In genomic region chr13:23431351-23431771, GRCm38 (mm10) we compare ENCODE assay signal across 8 mouse cellular contexts. TPM values are rescaled to one million over a fixed set of nuclear protein-coding genes. Genes with fewer than 3 reads are reported as not detected.
A peak's percentile ranks its signal among the peaks of the same experiment; 100 is the strongest.
DNase-seq lines count a peak whose midpoint lies in the region; ATAC-seq and TF ChIP-seq lines count a peak whose summit lies in the region.

No protein-coding gene starts in this region.

- intact Hi-C loops in heart, postnatal 14 days (cut with DNase I): loop anchor here (2.0 to 10.0 kb wide), 5 partner anchors 93 to 1717 kb away; partner anchors contain the start of genes Hist1h2ac, Hist1h2ai, Hist1h2bc and Hist1h2bl

- peak overlapping the region; percentile 83 for H3K27ac ChIP-seq in forebrain, embryonic 14.5 days (ENCODE audit: low read depth, low read length)
- peak overlapping the region; percentile 80 for H3K27ac ChIP-seq in neural tube, embryonic 14.5 days (ENCODE audit: low read depth, low read length)

- no peaks in the 10 kb centered on the region for H3K27me3 ChIP-seq in forebrain, embryonic 14.5 days (replicated peaks; ENCODE audit: control insufficient read depth, insufficient read depth, low read length)
- no peaks in the 10 kb centered on the region for H3K27me3 ChIP-seq in neural tube, embryonic 14.5 days (ENCODE audit: control insufficient read depth, insufficient read depth, low read length)

- no peaks in the 10 kb centered on the region for H3K9me3 ChIP-seq in forebrain, embryonic 14.5 days (replicated peaks; ENCODE audit: control insufficient read depth, low read length)
- no peaks in the 10 kb centered on the region for H3K9me3 ChIP-seq in neural tube, embryonic 14.5 days (ENCODE audit: control insufficient read depth, low read length)

- peak; percentile 83 for ATAC-seq in forebrain, embryonic 14.5 days
- peak; percentile 87 for ATAC-seq in neural tube, embryonic 14.5 days (ENCODE audit: low read depth)

- peak overlapping the region; percentile 65; the same call in 1 of the 2 replicates for H3K9ac ChIP-seq in forebrain, embryonic 14.5 days (ENCODE audit: low read length)
- H3K9ac ChIP-seq in neural tube, embryonic 14.5 days (replicated peaks; ENCODE audit: low read depth, low read length): peak overlapping the region; percentile 17; the same call in 1 of the 2 replicates

- H3K4me3 ChIP-seq in forebrain, embryonic 14.5 days (ENCODE audit: low read depth, low read length): peak overlapping the region; percentile 42
- H3K4me3 ChIP-seq in lung, adult 2 months (replicated peaks; ENCODE audit: extremely low read depth, low read depth, low read length): peak overlapping the region; percentile 65
- H3K4me3 ChIP-seq in neural tube, embryonic 14.5 days (ENCODE audit: low read depth, low read length): peak overlapping the region; percentile 45

- H3K36me3 ChIP-seq in forebrain, embryonic 14.5 days (ENCODE audit: control insufficient read depth, insufficient read depth, low read length): no peaks in the 10 kb centered on the region
- H3K36me3 ChIP-seq in neural tube, embryonic 14.5 days (ENCODE audit: control insufficient read depth, insufficient read depth, low read length): no peaks in the 10 kb centered on the region

- H3K4me1 ChIP-seq in forebrain, embryonic 14.5 days (ENCODE audit: control insufficient read depth, insufficient read depth, low read length): peaks cover 4% of the 10 kb centered on the region; the same call in 1 of the 2 replicates
- peaks cover 5% of the 10 kb centered on the region; the same call in 1 of the 2 replicates for H3K4me1 ChIP-seq in lung, adult 2 months (ENCODE audit: control insufficient read depth, insufficient read depth, low read length)
- 0 out of 2 replicates have a peak, but pooled peaks cover 3% of the 10 kb centered on the region for H3K4me1 ChIP-seq in neural tube, embryonic 14.5 days (ENCODE audit: control insufficient read depth, insufficient read depth, low read length)

- 0% methylated on average over 15 of the region's 15 CpGs for WGBS in forebrain, embryonic 14.5 days
- under 1% methylated on average over 15 of the region's 15 CpGs for WGBS in lung, adult 2 months
- WGBS in neural tube, embryonic 14.5 days: under 1% methylated on average over 15 of the region's 15 CpGs

- TF ChIP-seq POLR2A in lung, adult 2 months (IDR thresholded peaks at IDR 0.05; ENCODE audit: borderline replicate concordance, extremely low read depth, low read depth, low read length): no peak

- no peak for TF ChIP-seq CTCF in lung, adult 2 months (IDR thresholded peaks at IDR 0.05; ENCODE audit: insufficient read depth, low read length)

- DNase-seq in ES-CJ7 (ENCODE audit: low read depth, low spot score): peak; percentile 94
- DNase-seq in cerebellum, adult 11 months: peak; percentile 73
- peak; percentile 94 for DNase-seq in forebrain, embryonic 14.5 days (ENCODE audit: low spot score)
- DNase-seq in heart, postnatal 14 days: peak; percentile 79 to 81
- peak; percentile 88 for DNase-seq in layer of hippocampus, adult 11-12 months (ENCODE audit: low spot score)
- peak; percentile 76 for DNase-seq in lung, adult 2 months
- DNase-seq in testis, postnatal 14 days (ENCODE audit: low spot score): peak; percentile 68

- H3K4me2 ChIP-seq in forebrain, embryonic 14.5 days (ENCODE audit: low read length): peak overlapping the region; percentile 62
- peak overlapping the region; percentile 63 for H3K4me2 ChIP-seq in neural tube, embryonic 14.5 days (ENCODE audit: low read depth, low read length)

RNA-seq across cellular contexts. Expression of gene Abt1, which starts 7.7 kb away (rescaled TPM):
- 12.9 and 13.8 TPM in 2 replicates for polyA plus RNA-seq in forebrain, embryonic 14.5 days (2014; fragmentation: Nextera tagmentation; extraction: Ambion mirVana)
- total RNA-seq in heart, postnatal 14 days (2021): 1 to 10 TPM; 4.5 to 5.0 TPM
- polyA plus RNA-seq in lung, adult 2 months (2012; rRNA removed): 2.7 and 3.3 TPM in 2 replicates
- 8.8 and 9.5 TPM in 2 replicates for polyA plus RNA-seq in neural tube, embryonic 14.5 days (2014; fragmentation: Nextera tagmentation; extraction: Ambion mirVana)

RNA-seq across cellular contexts. Expression of gene Btn1a1, which starts 34.3 kb away (rescaled TPM):
- polyA plus RNA-seq in forebrain, embryonic 14.5 days (2014; fragmentation: Nextera tagmentation; extraction: Ambion mirVana): 0.22 TPM in 1 of 2 replicates, not detected in the other
- total RNA-seq in heart, postnatal 14 days (2021): not detected
- polyA plus RNA-seq in lung, adult 2 months (2012; rRNA removed): not detected in 2 replicates
- 0.17 TPM in 1 of 2 replicates, not detected in the other for polyA plus RNA-seq in neural tube, embryonic 14.5 days (2014; fragmentation: Nextera tagmentation; extraction: Ambion mirVana)

RNA-seq across cellular contexts. Expression of gene Btn2a2, which starts 57.3 kb away (rescaled TPM):
- 0.10 TPM in 1 of 2 replicates, not detected in the other for polyA plus RNA-seq in forebrain, embryonic 14.5 days (2014; fragmentation: Nextera tagmentation; extraction: Ambion mirVana)
- not detected for total RNA-seq in heart, postnatal 14 days (2021)
- not detected in 2 replicates for polyA plus RNA-seq in lung, adult 2 months (2012; rRNA removed)
- polyA plus RNA-seq in neural tube, embryonic 14.5 days (2014; fragmentation: Nextera tagmentation; extraction: Ambion mirVana): not detected in 2 replicates

Comparison
In these comparisons a context has a peak if more than half of its experiments do, and no peak if none do; other contexts are left out.
1. Peak in every context shown above with its lines: DNase-seq, ATAC-seq, H3K4me3 ChIP-seq and H3K27ac ChIP-seq.